Mouse (Mus musculus) hindbrain, embryonic 10.5 days (tissue): ENCODE data around the gene Myo1g. TPM values are rescaled to one million over a fixed set of nuclear protein-coding genes. Genes with fewer than 3 reads are reported as not detected.

Experiments used
- polyA plus RNA-seq: library from polyadenylated mRNA; unstranded; fragments of >200 nt; fragmentation: Nextera tagmentation; extraction: Ambion mirVana; gene quantifications from 2 replicates; pipeline ENCODE4 v1.2.1, GENCODE M21; 2016

Gene Myo1g
- polyA plus RNA-seq, 1 experiment from 2014 or later, result 1.1 TPM

Other genes with a start within 250 kb of the Myo1g start
- gene Tmed4, start 246.1 kb downstream of the Myo1g start, polyA plus RNA-seq, result 128 and 137 TPM in 2 replicates
- gene Ogdh, start 229.3 kb downstream of the Myo1g start, polyA plus RNA-seq, result 99.9 and 117 TPM in 2 replicates
- 15.6 and 19.0 TPM in 2 replicates for gene Zmiz2, start 131.9 kb downstream of the Myo1g start, polyA plus RNA-seq
- 5,657 and 6,044 TPM in 2 replicates for gene Ppia, start 105.5 kb downstream of the Myo1g start, polyA plus RNA-seq
- gene H2afv, start 76.5 kb downstream of the Myo1g start, polyA plus RNA-seq, result 881 and 962 TPM in 2 replicates
- gene Purb, start 45.0 kb downstream of the Myo1g start, polyA plus RNA-seq, result 9.6 and 15.6 TPM in 2 replicates
- 112 TPM in 2 replicates for gene Ccm2, start 25.9 kb upstream of the Myo1g start, polyA plus RNA-seq
- 21.8 and 56.0 TPM in 2 replicates for gene Nacad, start 85.1 kb upstream of the Myo1g start, polyA plus RNA-seq
- gene Tbrg4, start 105.1 kb upstream of the Myo1g start, polyA plus RNA-seq, result 59.5 and 62.2 TPM in 2 replicates
- gene Wap, start 117.7 kb upstream of the Myo1g start, polyA plus RNA-seq, result not detected in 2 replicates
- 5.7 and 5.8 TPM in 2 replicates for gene Ramp3, start 137.6 kb upstream of the Myo1g start, polyA plus RNA-seq